Mouse (Mus musculus) 416B (cell line): ENCODE data around the gene Hoga1.

Experiments used
- DNase-seq: peaks from one replicate; pipeline ENCODE4 v3.0.0; 2011; ENCODE audit warnings: low read depth

Hoga1 gene

GRCm38 (mm10) chr19:42021681-42022541 is 23.5 kb upstream of the Hoga1 start:
- DNase-seq: no peak

GRCm38 (mm10) chr19:42022542-42022848 is 22.9 kb upstream of the Hoga1 start:
- DNase-seq: no peak

- peak; percentile 82 for DNase-seq
These were observed 19.3 kb upstream of the Hoga1 start for GRCm38 (mm10) chr19:42026158-42026557.

GRCm38 (mm10) chr19:42031112-42031511 is 14.3 kb upstream of the Hoga1 start:
- no peak for DNase-seq

GRCm38 (mm10) chr19:42033611-42034010 is 11.8 kb upstream of the Hoga1 start:
- no peak for DNase-seq

GRCm38 (mm10) chr19:42034146-42034775 is 11.1 kb upstream of the Hoga1 start:
- no peak for DNase-seq

- no peak for DNase-seq
These were observed 10.4 kb upstream of the Hoga1 start for GRCm38 (mm10) chr19:42034881-42035455.

GRCm38 (mm10) chr19:42035456-42036248 is 9.8 kb upstream of the Hoga1 start, which contains the start of gene Ankrd2:
Gene Ankrd2, plus strand, starts transcription at chr19:42036000.
- peak; percentile 94 for DNase-seq

GRCm38 (mm10) chr19:42036357-42036756 is 9.1 kb upstream of the Hoga1 start:
- no peak for DNase-seq

- no peak for DNase-seq
These were observed 8.2 kb upstream of the Hoga1 start for GRCm38 (mm10) chr19:42037167-42037702.

- no peak for DNase-seq
These were observed 7.1 kb upstream of the Hoga1 start for GRCm38 (mm10) chr19:42038310-42038709.

- no peak for DNase-seq
These were observed 1.4 kb upstream of the Hoga1 start for GRCm38 (mm10) chr19:42043988-42044387.

GRCm38 (mm10) chr19:42050251-42050650 is 4.8 kb downstream of the Hoga1 start:
- DNase-seq: no peak

GRCm38 (mm10) chr19:42051351-42051750 is 5.9 kb downstream of the Hoga1 start:
- no peak for DNase-seq

- DNase-seq: no peak
These were observed 6.5 kb downstream of the Hoga1 start, which contains the start of gene 4933411K16Rik for GRCm38 (mm10) chr19:42051948-42052347. Gene 4933411K16Rik, plus strand, starts transcription at chr19:42052248.

- peak; percentile 54 for DNase-seq
These were observed 8.8 kb downstream of the Hoga1 start for GRCm38 (mm10) chr19:42054255-42054654.

GRCm38 (mm10) chr19:42055881-42056280 is 10.5 kb downstream of the Hoga1 start:
- no peak for DNase-seq

GRCm38 (mm10) chr19:42056719-42057409 is 11.5 kb downstream of the Hoga1 start:
- DNase-seq: no peak

- DNase-seq: no peak
These were observed 13.0 kb downstream of the Hoga1 start for GRCm38 (mm10) chr19:42058426-42058825.

GRCm38 (mm10) chr19:42061443-42061842 is 16.0 kb downstream of the Hoga1 start:
- DNase-seq: no peak
